Mouse (Mus musculus) heart, postnatal 0 days (tissue): ENCODE measurements around the gene Fh1.

ENCODE experiments used
- CTCF ChIP-seq: IDR thresholded peaks from 2 replicates; pipeline ENCODE4 v1.5.1; 2016; ENCODE audit warnings: antibody characterized with exemption, control low read depth, low read depth
- EP300 ChIP-seq: IDR thresholded peaks from 2 replicates; pipeline ENCODE4 v1.6.1; 2016; ENCODE audit warnings: antibody characterized with exemption, low read depth

GRCm38 (mm10) chr1:175550586-175550985 lies 74.8 kb downstream of the Fh1 start:
- no peak for TF ChIP-seq CTCF
- no peak for TF ChIP-seq EP300
